Mouse (Mus musculus): Measurements from ENCODE around the gene Itga2b. TPM values are rescaled to one million over a fixed set of nuclear protein-coding genes. Genes with fewer than 3 reads are reported as not detected.

The Itga2b gene
- polyA plus RNA-seq, 1 experiment, result 7.0 TPM

DNA sequence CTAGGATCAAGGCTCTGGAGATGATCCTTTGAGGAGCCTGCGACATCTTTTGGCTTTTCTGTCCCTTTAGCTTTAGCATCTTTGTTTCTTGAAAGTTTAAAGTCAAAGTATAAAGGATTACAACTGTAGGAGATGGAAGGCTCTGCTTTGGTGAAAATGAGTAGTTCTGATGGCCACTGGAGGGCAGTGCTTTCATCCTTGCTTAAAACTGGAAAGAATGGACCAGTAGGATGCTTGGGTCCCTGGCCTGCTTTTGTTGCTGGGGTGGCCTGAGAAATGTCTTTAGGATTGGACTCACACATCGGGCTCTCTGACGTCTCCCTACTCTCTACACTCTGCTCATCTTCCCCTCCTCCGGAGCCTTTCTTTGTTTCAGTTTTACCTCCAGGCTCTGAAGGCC lies 11.0 kb upstream of the Itga2b start:
- TF ChIP-seq EP300 (IDR thresholded peaks at IDR 0.05; ENCODE audit: insufficient read depth, low read depth, low read length) (no peak), POLR2A (IDR thresholded peaks at IDR 0.05; ENCODE audit: insufficient read depth, low read length) (no peak), CTCF (IDR thresholded peaks at IDR 0.05; ENCODE audit: low read depth, low read length) (no peak)
- Histone ChIP-seq H3K9ac (ENCODE audit: low read depth, poor library complexity, severe bottlenecking) (no peak overlapping the region), H3K9me3 (replicated peaks; ENCODE audit: control insufficient read depth, insufficient read depth, low read length, poor library complexity, severe bottlenecking) (no peaks in the 10 kb centered on the region), H3K27me3 (ENCODE audit: control insufficient read depth, insufficient read depth, low read length, poor library complexity, severe bottlenecking) (no peaks in the 10 kb centered on the region), H3K36me3 (ENCODE audit: control insufficient read depth, insufficient read depth, low read length, poor library complexity, severe bottlenecking) (peaks cover 38% of the 10 kb centered on the region), H3K4me3 (ENCODE audit: low read depth, low read length) (no peak overlapping the region), H3K4me1 (ENCODE audit: control insufficient read depth, insufficient read depth, low read length) (no peaks in the 10 kb centered on the region), H3K27ac (ENCODE audit: insufficient read depth, low read length) (no peak overlapping the region)

- Histone ChIP-seq H3K9me3 (replicated peaks; ENCODE audit: control insufficient read depth, insufficient read depth, low read length, poor library complexity, severe bottlenecking) (no peaks in the 10 kb centered on the region), H3K4me1 (ENCODE audit: control insufficient read depth, insufficient read depth, low read length) (no peaks in the 10 kb centered on the region), H3K27ac (ENCODE audit: insufficient read depth, low read length) (no peak overlapping the region), H3K27me3 (ENCODE audit: control insufficient read depth, insufficient read depth, low read length, poor library complexity, severe bottlenecking) (no peaks in the 10 kb centered on the region), H3K9ac (ENCODE audit: low read depth, poor library complexity, severe bottlenecking) (no peak overlapping the region), H3K36me3 (ENCODE audit: control insufficient read depth, insufficient read depth, low read length, poor library complexity, severe bottlenecking) (peaks cover 35% of the 10 kb centered on the region), H3K4me3 (ENCODE audit: low read depth, low read length) (no peak overlapping the region)
- no peak for TF ChIP-seq EP300 (IDR thresholded peaks at IDR 0.05; ENCODE audit: insufficient read depth, low read depth, low read length)
- TF ChIP-seq POLR2A (IDR thresholded peaks at IDR 0.05; ENCODE audit: insufficient read depth, low read length), result no peak
Observed at GRCm38 (mm10) chr11:102480111-102480510, 10.2 kb upstream of the Itga2b start.

DNA sequence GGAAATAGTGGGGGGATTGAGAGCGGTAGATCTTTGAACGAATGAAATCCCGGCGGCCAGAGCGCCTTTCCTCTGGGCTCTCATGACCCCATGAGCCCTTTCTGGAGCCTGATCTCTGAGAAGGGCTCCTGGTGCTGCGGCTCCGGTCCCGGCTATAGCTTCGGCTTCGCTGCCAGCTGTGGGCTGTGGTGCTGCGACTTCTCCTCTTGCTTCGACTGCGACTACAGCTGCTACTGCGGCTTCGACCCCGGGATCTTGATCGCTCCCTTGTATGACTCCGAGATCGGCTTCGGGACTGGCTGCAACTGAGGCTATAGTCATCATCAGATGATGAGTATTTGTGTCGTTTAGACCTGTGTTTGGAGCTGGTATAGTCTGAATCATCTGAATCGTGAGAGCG lies 9.7 kb upstream of the Itga2b start:
- Histone ChIP-seq H3K9me3 (replicated peaks; ENCODE audit: control insufficient read depth, insufficient read depth, low read length, poor library complexity, severe bottlenecking) (no peaks in the 10 kb centered on the region), H3K27me3 (ENCODE audit: control insufficient read depth, insufficient read depth, low read length, poor library complexity, severe bottlenecking) (no peaks in the 10 kb centered on the region), H3K4me1 (ENCODE audit: control insufficient read depth, insufficient read depth, low read length) (no peaks in the 10 kb centered on the region), H3K9ac (ENCODE audit: low read depth, poor library complexity, severe bottlenecking) (no peak overlapping the region), H3K4me3 (ENCODE audit: low read depth, low read length) (no peak overlapping the region), H3K27ac (ENCODE audit: insufficient read depth, low read length) (no peak overlapping the region), H3K36me3 (ENCODE audit: control insufficient read depth, insufficient read depth, low read length, poor library complexity, severe bottlenecking) (peaks cover 33% of the 10 kb centered on the region)
- TF ChIP-seq CTCF (IDR thresholded peaks at IDR 0.05; ENCODE audit: low read depth, low read length) (no peak), EP300 (IDR thresholded peaks at IDR 0.05; ENCODE audit: insufficient read depth, low read depth, low read length) (no peak), POLR2A (IDR thresholded peaks at IDR 0.05; ENCODE audit: insufficient read depth, low read length) (no peak)

DNA sequence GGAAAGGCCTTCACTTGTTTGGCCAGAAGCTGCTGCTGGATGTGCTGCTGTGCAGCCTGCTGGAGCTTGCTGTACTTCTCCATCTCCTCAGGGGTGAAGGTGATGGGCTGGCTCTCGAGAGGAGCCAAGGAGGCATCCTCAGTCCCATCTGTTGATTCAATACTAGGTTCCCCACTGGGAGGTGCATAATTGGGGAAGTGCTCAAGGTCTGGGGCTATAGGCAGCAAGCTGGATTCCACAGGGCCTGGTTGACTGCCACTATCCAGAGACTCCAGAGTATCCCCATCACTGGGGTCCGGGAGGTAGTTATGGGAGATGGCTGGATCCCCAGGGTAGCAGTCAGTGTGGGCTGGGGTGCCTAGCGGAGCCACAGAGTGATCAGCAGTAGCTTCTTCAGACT lies 8.7 kb upstream of the Itga2b start:
- Histone ChIP-seq H3K9ac (ENCODE audit: low read depth, poor library complexity, severe bottlenecking) (no peak overlapping the region), H3K27me3 (ENCODE audit: control insufficient read depth, insufficient read depth, low read length, poor library complexity, severe bottlenecking) (no peaks in the 10 kb centered on the region), H3K9me3 (replicated peaks; ENCODE audit: control insufficient read depth, insufficient read depth, low read length, poor library complexity, severe bottlenecking) (no peaks in the 10 kb centered on the region), H3K27ac (ENCODE audit: insufficient read depth, low read length) (no peak overlapping the region), H3K4me1 (ENCODE audit: control insufficient read depth, insufficient read depth, low read length) (no peaks in the 10 kb centered on the region), H3K4me3 (ENCODE audit: low read depth, low read length) (no peak overlapping the region), H3K36me3 (ENCODE audit: control insufficient read depth, insufficient read depth, low read length, poor library complexity, severe bottlenecking) (peaks cover 27% of the 10 kb centered on the region)
- TF ChIP-seq POLR2A (IDR thresholded peaks at IDR 0.05; ENCODE audit: insufficient read depth, low read length) (no peak), CTCF (IDR thresholded peaks at IDR 0.05; ENCODE audit: low read depth, low read length) (no peak), EP300 (IDR thresholded peaks at IDR 0.05; ENCODE audit: insufficient read depth, low read depth, low read length) (no peak)

- H3K9me3 ChIP-seq (replicated peaks; ENCODE audit: control insufficient read depth, insufficient read depth, low read length, poor library complexity, severe bottlenecking), result no peaks in the 10 kb centered on the region
- H3K27me3 ChIP-seq (ENCODE audit: control insufficient read depth, insufficient read depth, low read length, poor library complexity, severe bottlenecking), result no peaks in the 10 kb centered on the region
- no peak overlapping the region for H3K9ac ChIP-seq (ENCODE audit: low read depth, poor library complexity, severe bottlenecking)
- TF ChIP-seq EP300 (IDR thresholded peaks at IDR 0.05; ENCODE audit: insufficient read depth, low read depth, low read length) (no peak), CTCF (IDR thresholded peaks at IDR 0.05; ENCODE audit: low read depth, low read length) (no peak), POLR2A (IDR thresholded peaks at IDR 0.05; ENCODE audit: insufficient read depth, low read length) (no peak)
- peaks cover 6% of the 10 kb centered on the region; the same call in 1 of the 2 replicates for H3K36me3 ChIP-seq (ENCODE audit: control insufficient read depth, insufficient read depth, low read length, poor library complexity, severe bottlenecking)
- H3K4me3 ChIP-seq (ENCODE audit: low read depth, low read length), result no peak overlapping the region
- no peaks in the 10 kb centered on the region for H3K4me1 ChIP-seq (ENCODE audit: control insufficient read depth, insufficient read depth, low read length)
- no peak overlapping the region for H3K27ac ChIP-seq (ENCODE audit: insufficient read depth, low read length)
Observed at GRCm38 (mm10) chr11:102475027-102475426, 5.1 kb upstream of the Itga2b start.

DNA sequence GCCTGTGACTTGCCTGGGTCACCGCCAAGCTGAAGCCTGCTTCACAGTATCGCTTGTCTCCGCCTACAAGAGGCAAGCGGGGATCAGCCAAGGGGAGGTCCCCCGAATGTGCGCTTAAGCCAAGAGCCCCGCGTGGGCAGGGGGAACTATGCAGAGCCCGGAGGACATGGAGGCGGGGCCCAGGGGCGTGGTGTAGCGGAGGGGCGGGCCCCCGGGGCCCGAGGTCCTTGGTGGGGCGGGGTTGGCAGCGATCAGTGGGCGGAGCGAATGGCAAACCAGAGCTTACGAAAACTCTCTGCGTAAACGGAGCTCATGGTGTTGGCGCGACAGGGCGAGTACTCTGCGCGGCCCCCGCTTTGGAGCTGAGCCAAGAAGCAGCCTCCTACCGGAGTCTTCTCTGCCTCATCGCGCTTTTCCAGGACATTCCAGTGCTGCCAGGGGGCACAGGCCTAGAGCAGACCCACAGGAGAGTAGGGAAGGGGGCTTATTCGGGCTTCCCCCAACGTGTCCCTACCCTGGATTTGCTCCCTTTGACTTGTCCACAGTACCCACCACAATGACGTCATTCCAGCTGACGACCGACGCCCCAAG lies 2.8 kb downstream of the Itga2b start:
- Histone ChIP-seq H3K9me3 (replicated peaks; ENCODE audit: control insufficient read depth, insufficient read depth, low read length, poor library complexity, severe bottlenecking) (no peaks in the 10 kb centered on the region), H3K36me3 (ENCODE audit: control insufficient read depth, insufficient read depth, low read length, poor library complexity, severe bottlenecking) (no peaks in the 10 kb centered on the region), H3K9ac (ENCODE audit: low read depth, poor library complexity, severe bottlenecking) (peak overlapping the region; percentile 47), H3K4me1 (ENCODE audit: control insufficient read depth, insufficient read depth, low read length) (no peaks in the 10 kb centered on the region), H3K27me3 (ENCODE audit: control insufficient read depth, insufficient read depth, low read length, poor library complexity, severe bottlenecking) (no peaks in the 10 kb centered on the region), H3K4me3 (ENCODE audit: low read depth, low read length) (peak overlapping the region; percentile 67), H3K27ac (ENCODE audit: insufficient read depth, low read length) (no peak overlapping the region)
- TF ChIP-seq POLR2A (IDR thresholded peaks at IDR 0.05; ENCODE audit: insufficient read depth, low read length) (peak; percentile 49), EP300 (IDR thresholded peaks at IDR 0.05; ENCODE audit: insufficient read depth, low read depth, low read length) (no peak), CTCF (IDR thresholded peaks at IDR 0.05; ENCODE audit: low read depth, low read length) (no peak)
